Mouse (Mus musculus) thymus, adult 2 months (tissue): Measurements from ENCODE around the gene Cela2a.

Source experiments
- CTCF ChIP-seq: fragments of 200-500 bp; IDR thresholded peaks from 2 replicates; pipeline ENCODE4 v1.5.1; 2012; ENCODE audit warnings: mild to moderate bottlenecking, control low read depth, low read length, moderate library complexity, borderline replicate concordance; ENCODE audit not compliant: control insufficient read depth, poor library complexity, insufficient read depth; ENCODE audit errors: extremely low read depth
- POLR2A ChIP-seq: fragments of 200-500 bp; IDR thresholded peaks from 2 replicates; pipeline ENCODE4 v1.6.1; 2012; ENCODE audit warnings: mild to moderate bottlenecking, low read length, control low read depth, moderate library complexity; ENCODE audit not compliant: control insufficient read depth, poor library complexity, insufficient read depth; ENCODE audit errors: extremely low read depth

DNA sequence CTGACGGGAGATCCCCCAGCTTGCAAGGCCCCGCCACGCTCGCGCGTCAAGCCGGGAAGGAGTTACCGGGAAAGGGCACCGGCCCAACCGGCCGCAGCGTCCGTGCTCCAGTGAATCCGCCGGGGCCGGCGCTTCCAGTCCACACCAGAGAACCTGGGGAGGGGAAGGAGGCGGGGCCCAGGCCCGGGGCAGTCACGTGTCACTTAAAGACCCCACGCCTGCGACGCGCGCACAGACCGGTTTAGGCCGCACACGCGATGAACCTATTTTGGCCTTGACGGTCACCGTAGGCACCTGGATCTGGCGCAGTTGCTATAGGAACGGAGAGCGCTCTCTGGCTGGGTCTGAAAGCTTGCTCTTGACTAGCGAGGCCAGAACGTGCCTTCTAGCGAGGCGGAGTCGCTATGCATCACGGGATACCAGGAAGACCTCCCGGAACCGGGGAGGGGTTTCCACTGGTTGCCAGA is 35.4 kb downstream of the Cela2a start, which contains the start of gene Dnajc16:
- TF ChIP-seq POLR2A (peak; percentile 70; the same call in 1 of the 2 replicates), CTCF (no peak)
